Mouse (Mus musculus) macrophage (primary cell): Measurements from ENCODE around the gene Alpk1. TPM values are rescaled to one million over a fixed set of nuclear protein-coding genes. Genes with fewer than 3 reads are reported as not detected.

Experiments used
- H3K27ac ChIP-seq: fragments of 350-480 bp; formaldehyde crosslinking; 2 replicates; pipeline ENCODE4 v1.9.0; 2021
- H3K36me3 ChIP-seq: fragments of 350-480 bp; formaldehyde crosslinking; 2 replicates; pipeline ENCODE4 v1.9.0; 2021; ENCODE audit errors: inconsistent target
- H3K4me3 ChIP-seq: fragments of 350-480 bp; formaldehyde crosslinking; 2 replicates; pipeline ENCODE4 v1.9.0; 2021; ENCODE audit errors: inconsistent target
- H3K79me2 ChIP-seq: fragments of 350-480 bp; formaldehyde crosslinking; 2 replicates; pipeline ENCODE4 v1.9.0; 2021; ENCODE audit errors: inconsistent target
- WGBS: methylation state at CpG from one replicate; pipeline ENCODE4 v1.1.7; 2026; ENCODE audit warnings: inconsistent platforms; ENCODE audit not compliant: missing documents; 5-methylcytosine and 5-hydroxymethylcytosine counted together
- polyA plus RNA-seq: library from polyadenylated mRNA; stranded (reverse); fragments of 250-400 nt; gene quantifications from 3 replicates; pipeline ENCODE4 v1.2.4, GENCODE M21; 2018; ENCODE audit warnings: inconsistent platforms
- total RNA-seq, 78 experiments: library from RNA; depleted of rRNA; stranded (reverse); fragments of 250-400 nt; gene quantifications; 1 replicate in 9 of 78; 2 replicates in 24 of 78; 3 replicates in 43 of 78; 4 replicates in 2 of 78; pipeline ENCODE4 v1.2.4; 2018; ENCODE audit warnings: inconsistent platforms in 56 of 78

The Alpk1 gene
- 100 to 1,000 TPM in 25 of 26 experiments, 10 to 100 TPM in 1; 96.7 to 290 (median 134) TPM for total RNA-seq (2018; cell fraction: chromatin; rRNA removed)
- total RNA-seq (2018; cell fraction: cytosol; rRNA removed): 10 to 100 TPM in 24 of 26 experiments, 1 to 10 TPM in 2; 9.5 to 19.4 (median 12.8) TPM
- 100 to 1,000 TPM in 7 of 26 experiments, 10 to 100 TPM in 19; 54.1 to 169 (median 76.7) TPM for total RNA-seq (2018; cell fraction: nucleus; rRNA removed)
- 7.5 to 13.0 TPM (median 12.4 TPM) in 3 replicates for polyA plus RNA-seq

DNA sequence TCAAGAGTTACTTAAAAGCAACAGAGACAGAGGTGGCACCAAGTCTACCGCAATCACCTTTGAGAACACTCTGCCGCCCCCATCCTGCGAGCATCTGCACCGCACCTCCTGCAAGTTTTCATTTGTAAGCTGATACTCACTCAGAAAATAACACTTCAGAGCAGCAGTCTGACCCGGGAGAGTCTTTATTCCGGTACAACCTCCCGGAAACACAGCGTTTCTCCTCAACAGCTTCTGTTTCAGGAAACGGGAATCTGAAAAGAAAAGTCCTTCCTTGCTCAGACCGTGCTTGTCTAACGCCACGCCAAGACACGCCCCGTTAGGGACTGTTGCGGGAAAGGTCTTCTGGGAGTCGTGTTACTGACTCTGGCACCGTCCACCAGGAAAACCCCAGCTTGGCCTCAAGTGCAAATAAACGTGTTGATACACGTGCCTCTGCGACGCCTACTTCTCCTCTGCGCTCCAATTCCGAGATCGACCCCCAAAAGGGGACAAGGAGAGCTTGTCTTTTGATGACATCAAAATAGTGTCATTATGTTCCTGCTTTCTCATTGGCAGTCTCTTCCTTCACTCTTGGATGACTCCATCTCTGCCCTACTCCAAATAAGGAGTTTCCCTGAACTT lies at the start of gene Alpk1:
TSS of gene Alpk1 (minus strand) at position 507 of the 624 bp plus-strand sequence.
- Histone ChIP-seq H3K4me3 (peak within 1 kb of the TSS; percentile 51), H3K27ac (peak within 1 kb of the TSS; percentile 88), H3K79me2 (peaks cover 14% of the 10 kb centered on the region), H3K36me3 (no peaks in the 10 kb centered on the region)
- under 1% methylated on average over 24 of the region's 24 CpGs for WGBS

DNA sequence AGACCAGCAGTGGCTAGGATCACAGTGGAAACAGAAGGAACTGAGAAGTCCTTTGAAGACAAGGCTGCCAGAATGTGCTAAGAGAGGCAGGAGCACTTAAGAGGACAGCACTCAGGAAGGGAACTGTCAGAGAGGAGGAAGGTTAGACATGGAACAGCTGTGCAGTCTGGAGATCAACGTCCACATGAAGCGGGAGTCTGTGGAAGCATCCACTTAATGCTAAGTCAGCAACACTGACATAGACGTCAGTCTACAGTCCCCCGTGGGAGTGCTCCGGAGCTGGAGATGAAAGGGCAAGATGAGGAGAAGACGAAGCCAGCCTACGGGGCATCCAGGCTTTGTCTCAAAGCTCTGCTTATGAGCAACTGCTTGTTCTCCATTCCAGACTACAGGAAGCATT lies 46.8 kb upstream of the Alpk1 start:
- Histone ChIP-seq H3K36me3 (no peaks in the 10 kb centered on the region), H3K4me3 (no peak overlapping the region), H3K79me2 (peaks cover 86% of the 10 kb centered on the region), H3K27ac (no peak overlapping the region)
- 95% methylated on average over 6 of the region's 7 CpGs for WGBS

DNA sequence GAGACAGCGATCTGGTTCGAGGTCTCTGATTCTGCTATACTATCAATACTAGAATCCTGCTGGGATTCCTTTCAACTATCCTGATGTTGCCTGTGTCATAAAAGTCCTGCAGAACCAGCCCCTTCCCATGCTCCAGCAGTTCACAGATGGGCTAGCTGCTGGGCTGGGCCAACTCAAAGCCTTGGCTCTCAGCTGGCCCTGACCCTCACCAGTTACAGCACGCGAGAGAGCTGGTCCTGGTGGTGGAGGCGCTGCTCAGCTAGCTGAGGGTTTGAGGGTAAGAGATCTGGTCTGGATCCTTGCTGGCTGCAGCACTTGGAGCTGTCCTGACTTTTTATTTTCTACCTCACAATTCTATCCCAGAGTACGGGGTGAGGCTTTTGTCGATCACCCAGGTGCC lies 46.2 kb upstream of the Alpk1 start:
- Histone ChIP-seq H3K4me3 (no peak overlapping the region), H3K36me3 (0 out of 2 replicates have a peak, but pooled peaks cover 3% of the 10 kb centered on the region), H3K79me2 (peaks cover 80% of the 10 kb centered on the region), H3K27ac (no peak overlapping the region)
- WGBS: 95% methylated on average over 7 of the region's 7 CpGs

DNA sequence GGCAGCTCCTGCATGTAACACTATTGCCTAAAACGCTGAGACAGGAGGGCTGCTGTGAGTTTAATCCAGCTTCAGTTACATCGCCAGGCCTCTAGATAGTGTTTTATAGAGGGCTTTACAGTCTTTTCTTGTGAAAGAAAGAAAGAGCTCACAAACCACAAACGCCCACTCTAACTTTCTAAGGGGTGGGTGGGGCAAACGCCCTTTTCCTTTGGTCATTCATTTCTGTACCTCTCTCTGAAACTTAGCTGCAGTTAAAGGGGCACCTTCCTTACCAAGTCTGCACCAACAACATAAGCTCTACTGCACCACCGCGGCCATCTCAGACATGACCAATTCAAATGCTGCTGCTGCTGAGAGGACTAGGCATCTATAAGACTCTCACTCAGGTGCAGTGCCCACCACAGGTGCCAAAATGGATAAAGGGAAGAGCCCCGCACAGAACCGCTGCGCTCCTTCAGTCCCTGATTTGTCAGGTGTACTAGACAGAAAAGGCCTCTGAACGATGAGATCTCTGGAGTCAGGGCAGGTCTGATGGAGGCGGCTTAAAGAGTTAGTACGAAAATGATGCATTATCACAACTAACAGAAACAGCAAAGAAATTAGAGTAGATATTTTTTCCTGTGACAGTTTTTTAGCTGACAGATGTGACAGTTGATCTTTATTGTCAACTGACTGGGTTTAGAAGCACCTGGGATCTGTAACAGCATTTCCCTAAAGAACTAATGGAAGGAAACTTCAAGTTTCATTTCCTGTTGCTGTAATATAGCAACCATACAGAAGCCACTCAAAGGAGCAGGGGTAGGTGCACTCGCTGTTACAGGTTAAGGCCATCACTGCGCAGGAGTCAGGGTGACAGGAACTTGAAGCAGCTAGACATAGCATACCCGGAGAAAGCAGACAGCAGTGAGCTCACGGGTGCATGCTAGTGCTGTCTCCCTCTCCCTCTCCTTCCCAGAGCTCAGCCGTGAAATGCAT lies 43.8 kb upstream of the Alpk1 start:
- WGBS: 70% methylated on average over 17 of the region's 17 CpGs
- Histone ChIP-seq H3K4me3 (no peak overlapping the region), H3K36me3 (0 out of 2 replicates have a peak, but pooled peaks cover 5% of the 10 kb centered on the region), H3K79me2 (peaks cover 56% of the 10 kb centered on the region), H3K27ac (no peak overlapping the region)

DNA sequence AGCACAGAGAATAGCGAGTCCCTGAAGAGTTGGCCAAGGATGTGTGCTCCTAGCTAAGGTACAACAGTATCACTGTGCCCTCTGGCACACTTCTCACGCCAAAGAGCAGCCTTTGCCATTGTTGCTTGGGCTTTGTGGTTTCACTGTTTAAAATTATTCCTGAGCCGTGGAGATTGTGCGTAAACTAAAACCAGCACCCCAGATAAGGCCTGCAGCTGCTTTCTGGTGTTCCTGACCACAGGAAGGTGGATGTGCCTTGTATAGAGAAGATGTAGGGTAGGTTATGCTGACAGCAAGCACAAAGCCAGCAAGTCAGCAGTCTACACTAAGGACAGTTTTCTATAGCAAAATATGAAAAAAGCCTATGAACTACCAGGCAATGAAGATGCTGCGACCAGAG lies 40.9 kb upstream of the Alpk1 start:
- H3K27ac ChIP-seq: no peak overlapping the region

DNA sequence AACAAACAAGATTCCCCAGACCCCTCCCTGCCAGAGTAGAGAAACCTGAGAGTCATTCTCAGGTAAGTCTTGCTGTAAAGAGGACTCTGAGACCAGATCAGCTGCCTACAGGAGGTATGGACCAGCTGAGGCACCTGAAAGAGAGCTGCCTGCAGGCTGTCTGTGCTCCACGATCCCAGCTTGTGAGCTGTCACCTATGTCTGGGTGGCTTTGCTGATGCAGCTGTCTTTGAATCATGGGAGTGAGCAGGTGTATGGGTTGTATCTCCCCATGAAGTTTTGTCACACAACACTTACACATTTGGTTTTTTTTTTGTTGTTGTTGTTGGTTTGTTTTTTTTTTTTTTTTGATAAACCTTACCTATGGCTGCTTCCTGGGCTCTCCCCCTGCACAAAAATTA lies 40.1 kb upstream of the Alpk1 start:
- H3K36me3 ChIP-seq: 0 out of 2 replicates have a peak, but pooled peaks cover 5% of the 10 kb centered on the region
- WGBS: 100% methylated on average over 1 of the region's 1 CpGs
- H3K79me2 ChIP-seq: peaks cover 23% of the 10 kb centered on the region; the same call in 1 of the 2 replicates
- H3K27ac ChIP-seq: no peak overlapping the region
- no peak overlapping the region for H3K4me3 ChIP-seq

More for the DNA sequence above, 40.9 kb upstream of the Alpk1 start:
- Histone ChIP-seq H3K36me3 (0 out of 2 replicates have a peak, but pooled peaks cover 5% of the 10 kb centered on the region), H3K79me2 (peaks cover 31% of the 10 kb centered on the region), H3K4me3 (no peak overlapping the region)
- WGBS: 76% methylated on average over 5 of the region's 5 CpGs

DNA sequence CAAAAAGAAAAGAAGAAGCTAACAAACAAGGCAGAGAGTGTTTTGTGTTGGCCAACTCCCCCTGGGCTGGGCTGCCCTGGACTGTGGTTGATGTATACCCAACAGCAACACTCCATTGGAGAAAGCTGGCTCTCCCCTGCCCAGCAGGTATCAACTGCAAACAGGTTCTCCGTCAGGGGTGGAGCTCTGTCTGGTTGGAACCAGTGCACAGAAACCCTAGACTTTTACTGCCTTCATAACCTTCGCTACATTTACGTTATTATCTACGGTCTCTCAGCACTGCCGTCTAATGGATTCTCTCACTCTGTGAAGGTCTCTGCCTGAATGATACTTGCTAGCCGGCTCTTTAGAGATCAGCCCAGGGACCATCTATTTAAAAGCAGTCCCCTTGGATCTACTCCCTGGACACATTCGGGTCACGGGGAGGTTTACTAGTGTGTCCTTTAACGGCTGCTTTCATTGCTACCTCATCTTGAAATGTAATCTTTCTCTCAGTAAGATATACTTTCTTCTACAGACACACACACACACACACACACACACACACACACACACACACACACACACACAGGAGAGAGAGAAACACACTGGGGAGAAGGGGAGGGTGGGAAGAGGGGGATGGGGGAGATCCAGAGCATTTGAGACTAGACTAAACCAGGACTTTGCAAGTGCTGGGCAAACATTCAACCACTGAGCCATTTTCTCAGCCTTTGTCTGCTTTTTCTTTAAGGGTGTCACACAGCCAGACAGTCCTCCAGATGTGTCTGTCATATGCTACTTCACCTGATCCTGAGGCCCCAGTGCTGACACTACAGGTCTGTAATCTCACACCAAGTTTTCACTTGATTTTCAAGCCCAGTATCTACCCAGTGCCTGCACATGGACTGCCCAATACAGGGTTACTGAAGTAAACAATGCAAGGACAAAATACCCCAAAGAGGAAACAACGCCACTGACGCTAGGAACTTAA lies 38.7 kb upstream of the Alpk1 start:
- H3K79me2 ChIP-seq: peaks cover 10% of the 10 kb centered on the region; the same call in 1 of the 2 replicates
- WGBS: 97% methylated on average over 11 of the region's 11 CpGs
- no peak overlapping the region for H3K27ac ChIP-seq
- 0 out of 2 replicates have a peak, but pooled peaks cover 5% of the 10 kb centered on the region for H3K36me3 ChIP-seq
- H3K4me3 ChIP-seq: no peak overlapping the region

DNA sequence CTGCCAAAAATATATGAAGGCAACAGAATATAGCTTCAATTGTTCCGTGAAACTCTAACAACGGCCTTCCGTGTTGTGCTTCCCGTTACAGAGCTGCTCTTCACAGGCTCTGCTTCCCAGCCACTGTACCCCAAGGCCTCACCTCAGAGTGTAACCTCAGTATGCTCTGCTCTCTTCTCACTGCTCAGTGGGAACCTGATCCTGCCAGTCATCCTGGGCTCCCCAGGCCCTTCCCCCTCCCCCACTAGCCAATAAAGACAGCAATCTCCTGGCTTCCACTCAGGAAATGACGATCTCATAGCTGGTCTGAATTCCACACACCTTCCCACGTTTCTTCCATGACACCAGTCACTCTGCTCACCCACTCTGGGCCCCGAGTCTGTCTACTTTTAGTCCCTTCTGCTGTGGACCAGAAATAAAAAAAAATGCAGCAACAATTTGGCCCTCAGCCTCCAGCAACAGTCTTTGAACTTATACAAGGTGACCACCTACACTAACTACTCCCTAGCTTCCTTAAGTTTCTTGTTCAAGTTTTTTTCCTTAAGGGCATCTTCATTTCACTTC lies 36.9 kb upstream of the Alpk1 start:
- Histone ChIP-seq H3K27ac (no peak overlapping the region), H3K4me3 (no peak overlapping the region), H3K79me2 (no peaks in the 10 kb centered on the region), H3K36me3 (peaks cover 7% of the 10 kb centered on the region; the same call in 1 of the 2 replicates)
- WGBS: 89% methylated on average over 7 of the region's 7 CpGs

DNA sequence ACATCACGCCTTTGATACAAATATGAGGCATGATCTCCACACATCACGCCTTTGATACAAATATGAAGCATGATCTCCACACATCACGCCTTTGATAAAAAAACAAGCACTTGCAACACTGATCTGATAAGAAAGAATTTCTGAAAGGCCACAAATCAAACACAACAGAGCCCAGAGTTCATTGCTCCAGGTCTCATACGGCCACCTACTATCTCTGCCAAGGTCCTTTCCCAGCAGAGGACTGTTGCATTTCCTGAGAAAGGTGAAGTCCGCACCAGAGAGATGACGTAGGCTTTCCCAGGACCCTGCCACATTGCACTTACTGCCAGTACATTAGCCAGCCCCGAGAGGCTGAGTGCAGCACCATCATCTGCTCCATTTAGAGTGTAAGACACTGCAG lies 28.8 kb upstream of the Alpk1 start:
- 94% methylated on average over 7 of the region's 7 CpGs for WGBS
- H3K79me2 ChIP-seq: no peaks in the 10 kb centered on the region
- peaks cover 33% of the 10 kb centered on the region for H3K36me3 ChIP-seq
- no peak overlapping the region for H3K4me3 ChIP-seq
- H3K27ac ChIP-seq: no peak overlapping the region

DNA sequence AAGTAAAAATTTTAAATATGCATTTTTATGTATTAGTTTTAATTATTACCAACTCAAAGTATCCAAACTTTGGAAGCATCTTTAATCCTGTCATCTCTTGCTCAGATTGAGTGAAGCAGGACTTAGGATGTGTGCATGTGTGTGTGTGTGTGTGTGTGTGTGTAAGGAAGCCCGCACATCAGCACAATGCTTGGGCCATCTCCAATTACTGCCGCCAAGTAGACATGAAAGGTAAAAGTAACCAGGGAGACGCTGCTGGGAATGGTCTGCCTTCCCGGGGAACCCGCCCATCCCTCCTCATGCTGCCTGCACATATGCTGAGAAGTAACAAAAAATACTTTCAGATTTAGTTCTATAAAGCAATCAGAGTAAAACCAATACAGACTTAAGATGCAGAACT lies 27.5 kb upstream of the Alpk1 start:
- WGBS: 98% methylated on average over 5 of the region's 5 CpGs
- no peak overlapping the region for H3K4me3 ChIP-seq
- no peaks in the 10 kb centered on the region for H3K79me2 ChIP-seq
- H3K36me3 ChIP-seq: peaks cover 33% of the 10 kb centered on the region
- H3K27ac ChIP-seq: no peak overlapping the region

DNA sequence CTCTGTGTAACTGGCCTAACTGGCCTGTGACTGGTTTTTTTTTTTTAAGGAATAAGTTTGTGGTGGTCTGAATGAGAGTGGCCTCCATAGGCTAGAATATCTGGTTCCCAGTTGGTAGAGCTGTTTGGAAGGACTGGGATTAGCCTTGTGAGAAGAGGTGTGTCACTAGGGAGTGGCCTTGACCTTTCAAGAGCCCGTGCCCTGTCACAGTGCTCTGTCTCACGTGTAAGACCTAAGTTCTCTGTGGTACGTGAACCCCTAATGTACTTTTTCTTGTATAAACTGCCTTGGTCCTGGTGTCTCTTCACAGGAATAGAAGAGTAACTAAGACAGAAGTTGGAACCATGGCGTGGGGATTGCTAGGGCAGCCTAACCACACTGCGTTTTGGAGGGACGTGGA lies 25.7 kb upstream of the Alpk1 start:
- H3K79me2 ChIP-seq: no peaks in the 10 kb centered on the region
- peaks cover 25% of the 10 kb centered on the region for H3K36me3 ChIP-seq
- no peak overlapping the region for H3K27ac ChIP-seq
- WGBS: 100% methylated on average over 4 of the region's 6 CpGs
- H3K4me3 ChIP-seq: no peak overlapping the region

DNA sequence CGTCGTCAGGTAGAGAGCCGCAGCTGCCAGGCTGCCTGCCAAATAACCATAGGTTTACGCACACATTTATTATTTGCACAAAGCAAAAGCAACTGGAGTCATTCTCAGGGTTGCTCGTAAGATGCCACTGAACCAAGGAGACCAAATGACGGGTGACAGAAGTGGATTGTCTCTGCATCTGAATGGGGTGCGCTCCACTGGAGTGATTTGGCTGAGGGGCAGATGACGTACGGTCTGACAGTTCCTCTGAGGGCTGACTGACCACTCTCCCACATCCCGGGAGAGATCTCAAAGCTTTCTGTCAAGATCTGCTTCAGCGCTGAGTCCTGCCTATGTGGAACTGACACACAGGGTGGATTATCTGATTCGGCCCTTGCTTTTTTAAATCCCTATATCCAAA lies 24.7 kb upstream of the Alpk1 start:
- H3K36me3 ChIP-seq: peaks cover 25% of the 10 kb centered on the region
- H3K27ac ChIP-seq: no peak overlapping the region
- H3K79me2 ChIP-seq: no peaks in the 10 kb centered on the region
- 96% methylated on average over 12 of the region's 12 CpGs for WGBS
- no peak overlapping the region for H3K4me3 ChIP-seq

DNA sequence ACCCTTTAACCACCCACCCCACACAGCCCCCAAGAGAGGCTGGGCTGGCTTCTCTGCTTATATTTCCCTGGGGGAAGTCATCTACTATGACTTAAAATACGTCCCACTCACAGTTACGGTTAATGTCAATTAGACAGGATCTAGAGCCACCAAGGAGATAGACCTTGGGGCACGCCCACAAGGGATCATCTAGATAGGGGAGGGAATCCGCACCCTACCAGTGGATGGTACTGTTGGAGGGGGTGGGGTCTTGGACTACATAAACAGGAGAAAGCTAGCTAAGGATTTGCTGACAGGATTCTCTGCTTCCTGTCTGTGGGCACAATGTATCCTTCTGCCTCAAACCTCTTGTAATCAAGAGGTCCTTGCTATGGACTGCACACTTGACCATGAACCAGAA lies 24.1 kb upstream of the Alpk1 start:
- Histone ChIP-seq H3K36me3 (peaks cover 23% of the 10 kb centered on the region), H3K4me3 (no peak overlapping the region), H3K27ac (no peak overlapping the region), H3K79me2 (no peaks in the 10 kb centered on the region)
- WGBS: 97% methylated on average over 4 of the region's 4 CpGs
